Mouse (Mus musculus): ENCODE results near the gene Pptc7.

The Pptc7 gene

DNA sequence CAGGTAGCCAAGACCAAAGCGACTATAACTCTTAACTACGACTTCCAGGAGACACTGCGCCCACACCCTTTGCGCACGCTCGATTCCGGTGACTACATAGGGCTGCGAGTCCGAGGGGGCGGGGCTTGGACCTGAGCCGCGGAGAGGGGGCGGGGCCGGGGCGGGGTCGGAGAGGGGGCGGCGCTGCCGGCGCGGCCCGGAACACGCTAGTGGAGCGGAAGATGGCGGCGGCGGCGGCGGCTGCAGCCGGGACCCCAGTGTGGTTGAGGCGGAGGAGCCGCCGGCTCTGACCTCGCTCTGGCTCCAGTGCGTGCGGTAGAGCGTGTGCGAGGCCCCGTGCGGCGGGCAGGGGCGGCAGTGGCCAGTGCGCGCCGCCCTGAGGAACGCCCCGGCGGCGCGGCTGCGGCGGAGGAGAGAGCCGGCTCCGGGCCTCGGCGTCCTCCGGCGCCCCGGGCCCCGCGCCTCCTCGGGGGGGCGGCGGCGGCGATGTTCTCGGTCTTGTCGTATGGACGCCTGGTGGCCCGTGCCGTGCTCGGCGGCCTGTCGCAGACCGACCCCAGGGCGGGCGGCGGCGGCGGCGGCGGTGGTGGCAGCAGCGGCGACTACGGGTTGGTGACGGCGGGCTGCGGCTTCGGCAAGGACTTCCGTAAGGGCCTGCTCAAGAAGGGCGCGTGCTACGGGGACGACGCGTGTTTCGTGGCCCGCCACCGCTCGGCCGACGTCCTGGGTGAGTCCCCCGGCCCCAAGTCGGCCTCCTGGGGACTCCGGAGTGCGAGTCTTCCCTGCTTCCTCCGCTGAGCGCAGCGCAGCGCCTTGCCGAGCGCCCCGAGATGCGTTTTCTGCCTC is at the start of gene Pptc7:
Pptc7 (plus strand) TSS at position 183 of the 846 bp plus-strand sequence.
- DNase-seq = peak; percentile 96 to 97

GRCm38 (mm10) chr5:122235196-122235836 is 48.8 kb upstream of the Pptc7 start:
- no peak for DNase-seq

GRCm38 (mm10) chr5:122237200-122237599 is 47.0 kb upstream of the Pptc7 start:
- DNase-seq = no peak

GRCm38 (mm10) chr5:122239618-122240017 is 44.5 kb upstream of the Pptc7 start:
- DNase-seq = no peak

DNA sequence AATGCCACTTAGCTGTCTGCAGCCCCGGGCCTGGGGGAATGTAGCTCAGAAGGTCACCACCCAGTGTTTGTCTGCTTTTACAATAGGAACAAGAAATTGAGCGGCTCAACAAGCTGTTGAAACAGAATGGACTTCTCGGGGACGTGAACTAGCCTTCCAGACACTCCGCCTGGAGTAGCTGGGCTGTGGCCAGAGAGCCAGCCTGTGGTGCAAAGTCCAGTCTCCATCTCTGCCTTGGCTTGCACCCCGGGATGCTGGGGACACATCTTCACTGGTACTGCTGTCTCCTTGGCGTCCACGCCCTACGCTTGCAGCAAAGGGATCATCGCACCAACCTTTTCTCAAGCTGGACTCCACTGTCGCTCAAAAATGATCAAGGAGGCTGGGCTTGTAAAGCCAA is 43.6 kb upstream of the Pptc7 start:
- peak in 1 of 2 experiments; percentile 37 for DNase-seq

DNA sequence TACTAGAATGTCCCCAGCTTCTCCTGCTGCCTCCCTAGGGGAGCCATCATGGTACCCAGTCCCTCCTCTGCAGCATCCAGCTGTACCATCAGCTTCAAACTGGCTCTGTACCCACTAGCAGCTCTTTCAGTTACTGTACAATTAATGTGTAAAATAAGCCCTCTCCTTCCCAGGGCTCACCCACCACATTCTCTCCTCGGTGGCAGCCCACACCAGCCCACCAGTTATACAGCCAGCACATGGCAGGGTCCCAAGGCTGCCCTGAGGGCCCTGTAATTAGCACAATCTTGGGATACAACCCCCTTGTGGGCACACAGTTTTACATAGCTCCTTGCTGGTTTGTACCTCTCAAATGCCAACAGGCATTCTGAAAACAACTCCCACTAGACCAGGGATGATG is 43.2 kb upstream of the Pptc7 start:
- no peak for DNase-seq

DNA sequence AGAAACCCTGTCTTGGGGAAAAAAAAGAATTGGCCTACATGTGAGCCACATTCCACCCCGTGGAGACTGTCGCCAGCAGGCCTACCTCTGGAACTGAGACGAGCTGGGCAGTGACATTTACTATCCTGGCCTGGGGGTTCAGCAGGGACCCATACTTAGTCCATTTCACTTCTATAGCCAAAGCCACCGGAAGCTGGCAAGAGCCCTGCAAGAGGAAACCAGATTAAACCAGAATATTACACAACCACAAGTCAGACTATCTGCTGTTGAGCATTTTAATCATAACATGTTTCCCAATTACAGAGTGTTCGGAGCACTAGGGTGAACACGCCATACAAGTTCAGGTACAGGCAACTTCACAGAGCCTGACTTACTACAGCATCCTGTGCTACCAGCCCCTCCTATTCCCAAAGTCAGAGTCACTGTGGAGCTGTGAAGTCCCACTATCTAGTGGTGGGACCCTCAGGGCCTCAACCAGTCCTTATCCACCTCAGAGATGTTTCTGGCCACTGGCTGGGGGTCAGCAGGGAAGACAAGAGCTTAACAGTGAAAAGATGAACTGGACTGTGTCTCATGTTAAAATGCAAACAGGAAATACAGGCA is 41.5 kb upstream of the Pptc7 start:
- no peak for DNase-seq

- DNase-seq = no peak
Observed at GRCm38 (mm10) chr5:122243781-122244523, 40.2 kb upstream of the Pptc7 start.

DNA sequence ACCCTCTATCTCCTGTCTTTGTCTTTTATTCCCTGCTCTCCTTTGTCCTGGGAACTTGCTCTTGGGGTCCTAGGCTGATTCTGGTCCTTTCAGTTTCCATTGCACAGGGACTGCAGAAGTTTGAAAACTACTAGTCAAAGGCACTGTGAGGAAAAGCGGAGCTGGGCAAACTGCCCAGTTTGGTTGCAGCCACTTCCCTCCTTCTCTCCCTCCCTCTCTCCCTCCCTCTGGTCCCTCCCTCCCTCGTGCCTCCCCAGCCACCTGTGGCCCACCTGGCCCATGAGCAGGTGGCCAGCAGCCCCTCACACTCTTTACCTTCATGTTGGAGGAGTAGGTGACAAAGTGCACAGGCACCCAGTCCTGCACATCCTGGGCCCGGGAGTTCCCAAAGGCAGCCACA is 39.0 kb upstream of the Pptc7 start:
- peak; percentile 48 to 57 for DNase-seq

DNA sequence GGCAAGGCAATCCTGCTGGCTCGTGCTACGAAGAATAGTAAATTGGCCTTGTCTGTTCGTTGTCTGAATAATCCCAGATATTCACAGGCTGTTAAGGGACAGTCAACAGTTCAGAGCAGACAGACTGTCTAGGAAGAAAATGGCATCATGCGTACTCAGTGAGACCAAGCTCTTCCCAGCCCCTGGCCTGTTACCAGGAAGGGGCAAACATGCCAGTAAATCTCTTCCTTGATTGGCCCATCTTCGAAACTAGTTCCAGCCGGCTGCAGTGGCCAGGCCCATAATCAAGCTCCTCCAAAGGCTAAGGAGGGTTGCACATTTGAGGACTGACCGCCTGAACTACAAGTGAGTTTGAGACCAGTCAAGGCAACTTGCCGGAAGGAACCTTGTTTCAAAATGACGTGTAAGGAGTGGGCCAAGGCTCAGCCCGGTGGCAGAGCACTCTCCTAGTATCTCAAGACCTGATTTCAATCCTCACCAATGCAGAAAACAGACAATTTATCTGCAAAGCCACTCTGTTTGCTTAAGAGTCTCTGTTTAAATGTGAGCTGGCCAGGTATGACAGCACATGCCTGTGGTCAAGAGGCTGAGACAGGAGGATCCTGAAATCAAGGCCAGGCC is 37.5 kb upstream of the Pptc7 start:
- DNase-seq = no peak

DNA sequence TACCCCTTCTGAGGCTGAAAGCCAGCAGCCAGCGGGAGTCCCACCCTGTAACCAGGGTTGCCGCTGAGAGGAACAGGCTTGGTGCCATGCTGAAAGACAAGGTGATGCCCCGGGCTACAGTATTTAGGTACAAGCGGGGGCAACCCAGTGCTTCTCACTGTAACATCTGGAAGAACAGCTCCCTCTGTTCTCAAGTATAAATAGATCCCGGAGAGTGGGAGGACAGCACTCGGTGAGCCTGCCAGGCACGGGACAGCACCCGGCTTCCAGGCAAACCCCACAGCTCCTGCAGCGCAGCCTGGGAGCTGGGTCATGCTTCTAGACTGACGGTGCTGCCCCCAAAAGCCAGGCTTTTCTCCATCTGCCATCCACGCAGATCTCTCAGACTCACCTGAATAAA is 36.6 kb upstream of the Pptc7 start:
- DNase-seq = no peak

DNA sequence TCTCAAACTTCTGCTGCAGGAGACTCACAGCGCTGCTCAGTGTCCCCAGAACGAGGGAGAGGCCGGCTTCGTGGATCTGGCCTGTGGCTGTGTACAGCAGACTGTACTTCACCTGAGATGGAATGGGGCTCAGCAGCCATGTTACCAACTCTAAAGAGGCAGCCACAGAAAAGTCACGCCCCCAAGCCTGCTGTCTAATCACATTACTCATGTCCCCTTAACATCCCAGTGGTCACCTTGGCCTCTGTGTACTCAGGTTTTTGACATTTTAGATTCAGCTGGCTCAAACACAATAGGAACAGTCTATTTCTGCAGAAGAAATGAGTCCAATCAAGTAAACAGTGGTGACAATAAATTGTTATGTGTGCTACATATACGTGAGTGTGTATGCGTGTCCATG is 36.2 kb upstream of the Pptc7 start:
- no peak for DNase-seq

DNA sequence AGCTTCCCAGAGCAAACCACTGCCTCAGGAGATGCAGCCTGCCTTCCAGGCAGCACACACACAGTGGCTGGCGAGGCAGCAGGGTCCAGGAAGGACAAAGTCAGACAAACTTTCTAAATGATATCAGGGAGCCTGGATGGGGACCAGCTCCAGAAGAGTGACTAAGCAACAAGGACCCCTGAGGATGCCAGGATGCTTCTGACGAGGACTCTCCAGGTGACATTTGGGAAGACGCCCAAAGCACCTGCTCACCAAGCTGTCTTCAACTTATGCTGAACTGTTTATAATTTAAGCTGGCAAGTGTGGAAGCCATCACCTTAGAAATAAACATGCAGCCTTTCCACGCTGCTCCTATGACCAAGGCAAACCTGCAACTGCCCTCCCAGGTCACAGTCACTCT is 34.9 kb upstream of the Pptc7 start:
- no peak for DNase-seq

DNA sequence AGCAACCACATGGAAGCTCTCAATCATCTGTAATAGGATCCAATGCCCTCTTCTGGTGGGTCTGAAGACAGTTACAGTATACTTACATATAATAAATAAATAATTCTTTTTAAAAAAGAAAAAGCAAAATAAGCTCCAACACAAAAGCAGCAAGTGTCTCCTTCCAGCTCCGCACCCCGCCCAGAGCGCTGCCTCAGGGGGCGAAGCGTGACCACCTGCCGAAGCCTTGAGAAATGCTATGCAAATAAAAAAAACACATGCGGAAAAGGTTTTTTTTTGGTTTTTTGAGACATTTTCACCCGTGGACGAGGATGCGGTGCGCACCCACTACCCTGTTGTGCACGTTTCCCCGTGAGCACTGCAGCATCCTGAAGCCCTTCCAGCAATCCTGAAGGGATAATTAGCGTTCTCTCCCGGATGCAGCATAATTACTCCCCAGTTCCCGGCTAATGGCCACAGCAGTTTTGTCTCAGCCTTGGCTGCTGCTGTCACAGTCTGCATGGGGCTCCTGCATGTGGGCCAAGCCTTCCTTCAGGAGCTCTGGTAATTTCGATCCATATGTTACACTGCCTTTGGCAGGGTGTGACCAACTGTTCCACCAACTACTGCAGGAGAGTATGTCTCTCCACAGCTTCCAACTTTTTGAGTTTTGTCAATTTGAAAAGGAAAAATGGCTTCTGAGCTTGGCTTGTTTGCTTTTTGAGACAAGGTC is 32.1 kb upstream of the Pptc7 start:
- no peak for DNase-seq

GRCm38 (mm10) chr5:122258027-122258741 is 26.0 kb upstream of the Pptc7 start:
- DNase-seq = no peak

GRCm38 (mm10) chr5:122262104-122262503 is 22.1 kb upstream of the Pptc7 start:
- DNase-seq = no peak

DNA sequence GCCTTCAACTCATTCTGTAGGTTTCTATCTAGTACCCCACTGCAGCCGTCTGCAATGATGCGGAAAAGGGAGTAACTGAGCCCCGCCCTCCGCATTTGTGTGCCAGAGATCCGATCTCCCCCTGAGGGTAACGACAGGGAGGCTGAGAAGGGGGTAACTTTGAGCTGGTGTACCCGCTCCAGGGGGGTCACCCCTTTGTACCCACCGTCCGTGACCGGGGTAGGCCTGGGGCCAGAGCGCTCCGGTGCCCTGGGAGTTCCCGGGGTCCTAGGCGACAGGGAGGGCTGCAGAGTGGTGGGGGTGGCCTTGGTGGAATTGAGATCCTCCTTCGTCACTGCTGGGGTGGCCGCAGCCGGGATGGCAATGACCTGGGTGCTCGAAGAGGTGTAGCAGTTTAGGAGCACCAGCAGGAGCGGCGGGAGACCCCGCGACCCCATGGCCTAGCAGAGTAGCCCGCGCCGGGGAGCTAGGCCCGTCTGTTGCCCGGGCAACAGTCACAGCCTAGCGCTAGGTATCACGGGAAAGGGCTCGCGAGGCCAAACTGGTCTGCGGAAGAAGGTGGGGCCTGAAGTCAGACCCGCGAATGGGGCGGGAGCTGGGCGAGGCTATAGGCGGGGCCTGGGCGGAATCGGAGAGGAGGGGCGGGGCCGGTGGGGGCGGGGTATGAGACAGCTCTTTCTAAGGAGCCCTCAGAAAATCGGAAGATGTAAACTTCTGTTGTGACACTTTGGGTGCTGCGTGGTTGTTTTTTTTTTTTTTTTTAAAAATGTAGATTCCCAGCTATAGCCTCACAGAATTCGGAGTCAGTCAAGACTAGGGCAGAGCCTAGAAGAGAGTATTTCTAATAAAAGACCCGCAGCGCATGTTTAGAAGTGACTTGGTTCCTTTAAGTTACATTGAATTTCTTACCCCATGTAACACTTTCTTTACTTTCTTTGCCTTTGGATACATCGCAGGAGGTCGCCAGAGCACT is 19.9 kb upstream of the Pptc7 start, which contains the start of gene Tctn1:
Tctn1 (minus strand) TSS at position 528 of the 973 bp plus-strand sequence.
- peak; percentile 96 to 97 for DNase-seq

DNA sequence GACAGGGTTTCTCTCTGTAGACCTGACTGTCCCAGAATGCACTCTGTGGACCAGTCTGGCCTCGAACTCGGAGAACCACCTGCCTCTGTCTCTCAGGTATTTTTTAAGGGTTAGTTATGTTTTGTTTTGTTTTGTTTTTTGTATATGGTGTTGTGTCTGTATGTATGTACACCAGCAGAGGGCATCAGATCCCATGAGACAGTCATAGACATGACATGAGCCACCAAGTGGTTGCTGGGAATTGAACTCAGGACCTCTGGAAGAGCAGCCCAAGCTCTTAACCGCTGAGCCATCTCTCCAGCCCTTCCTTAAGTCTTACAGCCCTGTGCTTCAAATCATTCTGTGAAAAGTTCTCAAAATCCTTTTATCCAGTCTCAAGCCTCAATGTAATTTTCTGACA is 19.0 kb upstream of the Pptc7 start:
- DNase-seq = peak in 1 of 2 experiments; percentile 26

DNA sequence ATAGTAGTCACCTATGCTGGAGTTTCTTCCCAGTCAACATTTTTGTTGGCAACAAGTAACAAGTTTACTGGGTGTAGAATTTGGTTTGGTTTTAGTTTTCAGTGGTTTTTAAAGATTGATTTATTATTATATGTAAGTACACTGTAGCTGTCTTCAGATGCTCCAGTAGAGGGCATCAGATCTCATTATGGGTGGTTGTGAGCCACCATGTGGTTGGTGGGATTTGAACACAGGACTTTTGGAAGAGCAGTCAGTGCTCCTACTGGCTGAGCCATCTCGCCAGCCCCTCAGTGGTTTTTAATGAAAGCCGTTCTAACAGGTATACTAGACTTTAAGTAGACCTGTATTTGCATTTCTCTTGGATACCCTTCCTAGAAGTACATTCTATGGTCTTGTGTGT is 18.2 kb upstream of the Pptc7 start:
- DNase-seq = no peak

DNA sequence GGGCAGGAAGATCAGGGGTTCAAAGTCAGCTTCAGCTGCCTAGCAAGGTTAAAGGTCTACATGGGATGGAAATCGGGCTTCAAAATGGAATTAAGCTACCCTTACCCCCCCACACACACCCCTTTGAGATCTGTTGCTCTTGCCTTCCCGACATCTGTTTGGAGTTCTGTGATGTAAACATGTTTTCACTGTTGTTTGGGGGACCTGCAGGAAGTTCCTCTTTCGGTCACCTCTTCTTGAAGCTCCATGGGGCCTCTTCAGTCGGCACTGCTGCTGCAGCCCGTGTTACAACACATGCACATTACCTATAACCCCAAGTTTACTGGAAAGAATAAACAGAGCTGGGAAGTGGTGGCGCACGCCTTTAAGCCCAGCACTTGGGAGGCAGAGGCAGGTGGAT is 17.0 kb upstream of the Pptc7 start:
- no peak for DNase-seq

Data from kidney, postnatal 4 days (tissue).